Mouse (Mus musculus): ENCODE results near the gene Hspb7.

The Hspb7 gene

GRCm38 (mm10) chr4:141444451-141445327 is 24.1 kb downstream of the Hspb7 start, which contains the start of gene Zbtb17:
Gene Zbtb17, plus strand, starts transcription at chr4:141444654.
- in situ Hi-C loops (cut with MboI) = no loop called here

GRCm38 (mm10) chr4:141445328-141445720 is 24.7 kb downstream of the Hspb7 start:
- in situ Hi-C loops (cut with MboI) = no loop called here

- in situ Hi-C loops (cut with MboI) = no loop called here
Observed at GRCm38 (mm10) chr4:141446211-141446610, 25.6 kb downstream of the Hspb7 start.

GRCm38 (mm10) chr4:141451251-141451650 is 30.7 kb downstream of the Hspb7 start:
- in situ Hi-C loops (cut with MboI) = no loop called here

GRCm38 (mm10) chr4:141451916-141452450 is 31.4 kb downstream of the Hspb7 start:
- in situ Hi-C loops (cut with MboI) = no loop called here

GRCm38 (mm10) chr4:141454581-141455350 is 34.2 kb downstream of the Hspb7 start:
- in situ Hi-C loops (cut with MboI) = no loop called here

- in situ Hi-C loops (cut with MboI) = no loop called here
Observed at GRCm38 (mm10) chr4:141455526-141455925, 34.9 kb downstream of the Hspb7 start.

- in situ Hi-C loops (cut with MboI) = no loop called here
Observed at GRCm38 (mm10) chr4:141456193-141456938, 35.8 kb downstream of the Hspb7 start.

GRCm38 (mm10) chr4:141458236-141458635 is 37.7 kb downstream of the Hspb7 start:
- in situ Hi-C loops (cut with MboI) = no loop called here

- in situ Hi-C loops (cut with MboI) = no loop called here
Observed at GRCm38 (mm10) chr4:141458888-141459287, 38.3 kb downstream of the Hspb7 start.

- in situ Hi-C loops (cut with MboI) = no loop called here
Observed at GRCm38 (mm10) chr4:141459766-141460165, 39.2 kb downstream of the Hspb7 start.

GRCm38 (mm10) chr4:141460481-141460880 is 39.9 kb downstream of the Hspb7 start:
- in situ Hi-C loops (cut with MboI) = no loop called here

- in situ Hi-C loops (cut with MboI) = no loop called here
Observed at GRCm38 (mm10) chr4:141461088-141461487, 40.5 kb downstream of the Hspb7 start.

GRCm38 (mm10) chr4:141461576-141461975 is 41.0 kb downstream of the Hspb7 start:
- in situ Hi-C loops (cut with MboI) = no loop called here

GRCm38 (mm10) chr4:141463472-141463871 is 42.9 kb downstream of the Hspb7 start:
- in situ Hi-C loops (cut with MboI) = no loop called here

GRCm38 (mm10) chr4:141464722-141465121 is 44.1 kb downstream of the Hspb7 start:
- in situ Hi-C loops (cut with MboI) = no loop called here

- in situ Hi-C loops (cut with MboI) = no loop called here
Observed at GRCm38 (mm10) chr4:141465512-141466288, 45.1 kb downstream of the Hspb7 start.

GRCm38 (mm10) chr4:141466289-141466795 is 45.8 kb downstream of the Hspb7 start:
- in situ Hi-C loops (cut with MboI) = no loop called here

GRCm38 (mm10) chr4:141466844-141467580 is 46.4 kb downstream of the Hspb7 start:
- in situ Hi-C loops (cut with MboI) = no loop called here

GRCm38 (mm10) chr4:141467581-141467927 is 47.0 kb downstream of the Hspb7 start:
- in situ Hi-C loops (cut with MboI) = no loop called here

Measured in mature B cell (primary cell).